Mouse (Mus musculus) liver (tissue): ENCODE data around the gene Hyal2.
"Not testable (repeated sequence)": the region's sequence is repeated elsewhere in the genome, so short reads cannot be mapped to it uniquely, and the experiment has no call there.

Source experiments
- DNase-seq: peaks from one replicate; pipeline ENCODE4 v3.0.0-alpha.2; 2020; ENCODE audit warnings: mixed read lengths

Gene Hyal2

GRCm38 (mm10) chr9:107570016-107570415 lies 2.3 kb downstream of the Hyal2 start:
- no peak for DNase-seq

- DNase-seq = peak; percentile 83
Measured at GRCm38 (mm10) chr9:107570845-107571244, 3.1 kb downstream of the Hyal2 start.

- DNase-seq = peak; percentile 76
Measured at GRCm38 (mm10) chr9:107571534-107572326, 4.0 kb downstream of the Hyal2 start.

GRCm38 (mm10) chr9:107572327-107572662 lies 4.5 kb downstream of the Hyal2 start:
- no peak for DNase-seq

GRCm38 (mm10) chr9:107573774-107574173 lies 6.0 kb downstream of the Hyal2 start:
- DNase-seq = not testable (repeated sequence)

- peak; percentile 12 for DNase-seq
Measured at GRCm38 (mm10) chr9:107575579-107576356, 8.0 kb downstream of the Hyal2 start.

GRCm38 (mm10) chr9:107576357-107577107 lies 8.8 kb downstream of the Hyal2 start, which contains the start of gene Hyal1:
Hyal1 (plus strand) TSS chr9:107576927.
- DNase-seq = peak; percentile 95

GRCm38 (mm10) chr9:107577871-107578270 lies 10.1 kb downstream of the Hyal2 start:
- no peak for DNase-seq

- no peak for DNase-seq
Measured at GRCm38 (mm10) chr9:107578587-107578986, 10.8 kb downstream of the Hyal2 start, which contains the start of gene Naa80. Naa80 (plus strand) TSS chr9:107578887.

GRCm38 (mm10) chr9:107579023-107579900 lies 11.5 kb downstream of the Hyal2 start:
- DNase-seq = no peak

- peak; percentile 92 for DNase-seq
Measured at GRCm38 (mm10) chr9:107580501-107581317, 13.0 kb downstream of the Hyal2 start, which contains the start of gene Hyal3. Hyal3 (plus strand) TSS chr9:107580818.

GRCm38 (mm10) chr9:107581584-107581983 lies 13.8 kb downstream of the Hyal2 start:
- DNase-seq = no peak

- no peak for DNase-seq
Measured at GRCm38 (mm10) chr9:107582509-107583062, 14.8 kb downstream of the Hyal2 start.

GRCm38 (mm10) chr9:107583174-107583573 lies 15.4 kb downstream of the Hyal2 start:
- DNase-seq = no peak

- DNase-seq = no peak
Measured at GRCm38 (mm10) chr9:107586504-107586903, 18.8 kb downstream of the Hyal2 start.

GRCm38 (mm10) chr9:107586974-107587832 lies 19.5 kb downstream of the Hyal2 start, which contains the start of gene Ifrd2:
Ifrd2 (plus strand) TSS chr9:107587642.
- peak; percentile 99 for DNase-seq

- DNase-seq = peak; percentile 69
Measured at GRCm38 (mm10) chr9:107587833-107588639, 20.3 kb downstream of the Hyal2 start.

GRCm38 (mm10) chr9:107590058-107590772 lies 22.5 kb downstream of the Hyal2 start:
- DNase-seq = peak; percentile 83
